Mouse (Mus musculus) adrenal gland (tissue): Measurements from ENCODE around the gene Fgd2.

ENCODE experiments used
- intact Hi-C: fragments of 180-260 bp; cut with DNase I; formaldehyde crosslinking; loops from one replicate; pipeline ENCODE4 v1.15.1; 2025

Fgd2 gene

GRCm38 (mm10) chr17:29419976-29420739 lies 59.4 kb downstream of the Fgd2 start:
- intact Hi-C loops = no loop called here

- intact Hi-C loops = no loop called here
These were observed 60.6 kb downstream of the Fgd2 start for GRCm38 (mm10) chr17:29421319-29421718.

- intact Hi-C loops = no loop called here
These were observed 61.6 kb downstream of the Fgd2 start for GRCm38 (mm10) chr17:29422337-29422736.

- intact Hi-C loops = no loop called here
These were observed 62.3 kb downstream of the Fgd2 start for GRCm38 (mm10) chr17:29422912-29423504.

GRCm38 (mm10) chr17:29423991-29424390 lies 63.3 kb downstream of the Fgd2 start:
- intact Hi-C loops = no loop called here

- intact Hi-C loops = no loop called here
These were observed 64.6 kb downstream of the Fgd2 start for GRCm38 (mm10) chr17:29425345-29425744.

- intact Hi-C loops = no loop called here
These were observed 67.5 kb downstream of the Fgd2 start for GRCm38 (mm10) chr17:29428213-29428612.

GRCm38 (mm10) chr17:29428826-29429225 lies 68.1 kb downstream of the Fgd2 start:
- intact Hi-C loops = no loop called here
